Mouse (Mus musculus) brain, embryonic 14.5 days (tissue): ENCODE results near the gene Grasp.

Experiments
- CTCF ChIP-seq: fragments of 200-500 bp; IDR thresholded peaks from 2 replicates; pipeline ENCODE4 v1.5.1; 2012; ENCODE audit warnings: inconsistent platforms, mild to moderate bottlenecking, moderate library complexity, borderline replicate concordance; ENCODE audit not compliant: insufficient read depth, insufficient read length; ENCODE audit errors: extremely low read depth
- POLR2A ChIP-seq: fragments of 200-500 bp; IDR thresholded peaks from 2 replicates; pipeline ENCODE4 v1.6.1; 2012; ENCODE audit warnings: mild to moderate bottlenecking, inconsistent platforms, borderline replicate concordance; ENCODE audit not compliant: poor library complexity, insufficient read depth, insufficient read length, severe bottlenecking; ENCODE audit errors: extremely low read depth

DNA sequence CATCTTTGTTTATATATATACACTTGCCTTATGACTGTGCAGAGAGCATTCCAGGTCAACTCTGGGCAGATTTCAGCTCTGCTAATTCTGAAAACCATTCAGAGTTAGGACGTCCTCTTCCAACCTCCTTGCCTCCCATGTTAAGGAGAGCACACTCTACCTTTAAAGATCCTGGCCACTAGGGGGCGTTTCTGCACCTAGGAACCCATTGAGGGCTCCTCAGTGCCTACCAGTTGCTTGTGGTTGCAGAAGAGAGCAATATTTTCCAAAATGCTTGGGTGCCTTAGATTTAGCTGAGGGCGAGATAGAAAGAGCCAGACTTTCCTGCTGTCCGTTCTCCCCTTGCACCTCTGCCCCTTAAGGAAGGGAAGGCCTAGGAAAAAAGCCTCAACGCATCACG, 13.8 kb upstream of the Grasp start:
- TF ChIP-seq CTCF (peak; percentile 71; the same call in 1 of the 2 replicates), POLR2A (no peak)
